Comparison of ENCODE assay signal across 20 mouse cellular contexts in genomic region chr4:56121664-56122063, GRCm38 (mm10).
"Had no signal": no experiment of that assay in that cellular context is flagged by ENCODE, and none has a peak within 500 bp of the region (broad histone marks: within the 10 kb centered on the region; RNA-seq: fewer than 3 reads in every experiment).

No protein-coding gene starts in this region.

- H3K27me3 ChIP-seq: limb, embryonic 13.5 days; liver, embryonic 13.5 days; midbrain, embryonic 12.5 days; midbrain, embryonic 15.5 days; neural tube, embryonic 13.5 days; stomach, embryonic 15.5 days had no signal

- DNase-seq: kidney, adult 18-20 months; kidney, adult 9 months; kidney, postnatal 14 days; kidney, postnatal 4 days; liver; liver, embryonic 13.5 days; lung, embryonic 14.5 days; retina, postnatal 1 day; right cerebral cortex, postnatal 25 days; spleen, adult 18-20 months; thymus, adult 18-20 months; thymus, postnatal 36 days had no signal

- ATAC-seq: lung, postnatal 0 days; midbrain, embryonic 15.5 days had no signal

- H3K36me3 ChIP-seq: limb, embryonic 10.5 days; limb, embryonic 13.5 days; liver, embryonic 13.5 days; midbrain, embryonic 12.5 days; midbrain, embryonic 15.5 days; neural tube, embryonic 13.5 days; stomach, embryonic 15.5 days had no signal

- H3K4me2 ChIP-seq: limb, embryonic 13.5 days; liver, embryonic 13.5 days; lung, embryonic 14.5 days; midbrain, embryonic 12.5 days; midbrain, embryonic 15.5 days; neural tube, embryonic 13.5 days; stomach, embryonic 15.5 days had no signal

- H3K4me3 ChIP-seq: limb, embryonic 10.5 days; limb, embryonic 13.5 days; liver, embryonic 13.5 days; midbrain, embryonic 12.5 days; midbrain, embryonic 15.5 days; neural tube, embryonic 13.5 days; stomach, embryonic 15.5 days had no signal

- H3K4me1 ChIP-seq: limb, embryonic 10.5 days; liver, embryonic 13.5 days; midbrain, embryonic 12.5 days; midbrain, embryonic 15.5 days; neural tube, embryonic 13.5 days; stomach, embryonic 15.5 days had no signal

- H3K27ac ChIP-seq: limb, embryonic 10.5 days; limb, embryonic 13.5 days; liver, embryonic 13.5 days; macrophage; midbrain, embryonic 12.5 days; midbrain, embryonic 15.5 days; neural tube, embryonic 13.5 days; stomach, embryonic 15.5 days had no signal

- H3K9me3 ChIP-seq: limb, embryonic 10.5 days; limb, embryonic 13.5 days; liver, embryonic 13.5 days; midbrain, embryonic 12.5 days; midbrain, embryonic 15.5 days; neural tube, embryonic 13.5 days; stomach, embryonic 15.5 days had no signal

- H3K9ac ChIP-seq: limb, embryonic 13.5 days; liver, embryonic 13.5 days; lung, embryonic 14.5 days; midbrain, embryonic 12.5 days; midbrain, embryonic 15.5 days; neural tube, embryonic 13.5 days; stomach, embryonic 15.5 days had no signal
